Mouse (Mus musculus) hindbrain, embryonic 12.5 days (tissue): ENCODE measurements around the gene D16Ertd472e. TPM values are rescaled to one million over a fixed set of nuclear protein-coding genes. Genes with fewer than 3 reads are reported as not detected.

Experiments used
- ATAC-seq: fragments of 200-750 bp; cut with Nextera tagmentation; 2 replicates; pipeline ENCODE4 v1.8.0; 2017; ENCODE audit warnings: moderate TSS enrichment; ENCODE audit not compliant: low FRiP score
- H3K27ac ChIP-seq: fragments of 300-500 bp; sonication (generic); 2 replicates; pipeline ENCODE4 v1.5.1; 2016; ENCODE audit warnings: mild to moderate bottlenecking
- H3K27me3 ChIP-seq: fragments of 300-500 bp; sonication (generic); 2 replicates; pipeline ENCODE4 v1.6.1; 2016; ENCODE audit warnings: mild to moderate bottlenecking
- H3K36me3 ChIP-seq: fragments of 300-500 bp; sonication (generic); 2 replicates; pipeline ENCODE4 v1.6.1; 2016; ENCODE audit warnings: mild to moderate bottlenecking
- H3K4me1 ChIP-seq: fragments of 300-500 bp; sonication (generic); 2 replicates; pipeline ENCODE4 v1.6.1; 2016
- H3K4me2 ChIP-seq: fragments of 300-500 bp; sonication (generic); replicated peaks from 2 replicates; pipeline ENCODE4 v1.6.1; 2016; ENCODE audit warnings: mild to moderate bottlenecking
- H3K4me3 ChIP-seq: fragments of 300-500 bp; sonication (generic); 2 replicates; pipeline ENCODE4 v1.5.1; 2016; ENCODE audit warnings: mild to moderate bottlenecking
- H3K9ac ChIP-seq: fragments of 300-500 bp; sonication (generic); 2 replicates; pipeline ENCODE4 v1.6.1; 2016; ENCODE audit warnings: mild to moderate bottlenecking, moderate library complexity
- H3K9me3 ChIP-seq: fragments of 300-500 bp; sonication (generic); replicated peaks from 2 replicates; pipeline ENCODE4 v1.6.1; 2016; ENCODE audit warnings: mild to moderate bottlenecking
- WGBS: fragments of 180-500 bp; shearing (Covaris S2); methylation state at CpG from one replicate; pipeline ENCODE4 v1.1.7; 2016; 5-methylcytosine and 5-hydroxymethylcytosine counted together
- polyA plus RNA-seq: library from polyadenylated mRNA; unstranded; fragments of >200 nt; fragmentation: Nextera tagmentation; extraction: Ambion mirVana; gene quantifications from 2 replicates; pipeline ENCODE4 v1.2.1, GENCODE M21; 2016

Gene D16Ertd472e
- polyA plus RNA-seq, 1 experiment from 2014 or later, result 15.0 TPM

DNA sequence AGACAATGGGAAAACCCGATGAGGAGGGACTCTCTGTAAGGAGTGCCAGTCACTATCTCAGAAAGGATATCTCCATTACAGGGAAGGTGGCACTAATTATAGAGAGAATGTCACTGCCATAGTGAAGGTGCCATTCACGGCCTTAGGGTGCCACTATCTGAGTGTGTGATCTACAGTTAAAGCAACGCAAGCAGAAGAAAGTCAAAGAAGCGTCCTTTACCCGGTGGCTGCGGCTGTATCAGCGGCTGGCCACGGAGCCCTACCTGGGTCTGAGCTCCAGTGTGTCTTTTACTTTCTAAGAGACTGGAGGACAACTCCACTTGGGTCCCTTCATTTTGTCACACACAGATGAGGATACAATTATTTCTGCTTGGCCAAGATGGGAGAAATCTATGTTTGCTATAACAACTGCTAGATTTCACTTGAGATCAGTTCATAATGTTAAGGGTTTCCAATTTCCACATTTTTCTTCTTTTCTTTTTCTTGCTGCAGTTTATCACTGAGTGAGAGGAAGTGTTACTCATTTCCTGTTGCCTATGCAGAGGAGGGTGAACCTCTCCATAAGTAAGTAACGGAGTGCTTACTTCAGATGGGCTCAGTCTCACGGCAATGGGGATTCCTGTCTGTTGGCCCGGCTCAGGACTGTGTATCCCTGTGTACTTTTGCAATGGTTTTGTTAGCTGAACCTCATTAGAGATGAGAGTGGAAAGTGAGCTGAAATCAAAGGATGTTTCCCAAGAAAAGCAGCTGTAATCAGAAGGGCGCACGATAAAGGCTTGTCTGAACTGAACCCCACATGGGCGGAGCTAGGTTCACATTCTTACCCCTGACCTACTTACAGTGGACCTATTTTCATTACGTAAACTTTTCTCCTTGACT, 13.2 kb downstream of the D16Ertd472e start:
- Histone ChIP-seq H3K9ac (no peak overlapping the region), H3K9me3 (no peaks in the 10 kb centered on the region), H3K4me3 (no peak overlapping the region), H3K4me2 (no peak overlapping the region), H3K4me1 (no peaks in the 10 kb centered on the region), H3K27me3 (no peaks in the 10 kb centered on the region), H3K36me3 (peaks cover 24% of the 10 kb centered on the region), H3K27ac (no peak overlapping the region)
- 91% methylated on average over 15 of the region's 15 CpGs for WGBS
- no peak for ATAC-seq

DNA sequence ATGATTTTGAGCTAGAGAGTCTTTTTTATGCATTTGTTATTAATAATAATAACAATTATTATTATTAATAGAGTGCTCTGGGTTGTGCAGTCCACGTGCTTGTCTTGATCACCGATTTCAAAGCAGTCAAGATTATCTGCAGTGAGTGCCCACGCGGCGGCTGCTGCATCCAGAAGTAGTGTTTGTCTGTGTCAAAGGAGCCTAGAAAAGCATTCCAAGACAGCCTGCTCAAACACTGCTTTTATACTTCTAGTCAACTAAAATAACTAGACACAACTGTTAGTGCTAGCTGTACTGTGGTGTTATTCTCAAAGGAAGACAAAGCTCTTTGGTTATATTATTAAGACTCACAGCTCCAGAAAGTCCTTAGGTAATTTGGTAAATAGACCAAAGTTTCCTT, 15.9 kb downstream of the D16Ertd472e start:
- Histone ChIP-seq H3K9me3 (no peaks in the 10 kb centered on the region), H3K27ac (no peak overlapping the region), H3K4me3 (no peak overlapping the region), H3K36me3 (peaks cover 35% of the 10 kb centered on the region), H3K4me2 (no peak overlapping the region), H3K4me1 (no peaks in the 10 kb centered on the region), H3K9ac (no peak overlapping the region), H3K27me3 (no peaks in the 10 kb centered on the region)
- WGBS, result 92% methylated on average over 5 of the region's 5 CpGs
- ATAC-seq, result no peak

DNA sequence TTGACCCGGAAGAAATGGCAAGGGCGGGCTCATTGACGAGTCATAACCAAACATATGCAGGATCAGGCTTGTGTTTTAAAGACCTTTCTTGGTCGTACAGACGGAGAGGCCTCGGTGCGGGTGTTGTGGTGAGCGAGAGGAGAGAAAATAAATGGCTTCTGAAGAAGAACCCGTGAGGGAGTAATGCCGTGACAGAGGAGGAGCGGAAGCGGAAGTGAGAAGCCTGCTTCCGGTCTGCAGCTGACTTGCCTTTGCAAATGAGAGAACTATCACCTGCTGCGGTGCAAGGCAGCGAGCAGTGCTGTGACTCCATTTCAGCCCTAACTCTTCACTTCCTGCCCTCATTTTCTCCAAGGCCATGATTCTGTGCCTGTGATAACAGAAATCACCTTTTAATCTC, 16.4 kb downstream of the D16Ertd472e start:
- Histone ChIP-seq H3K27ac (no peak overlapping the region), H3K27me3 (no peaks in the 10 kb centered on the region), H3K9me3 (no peaks in the 10 kb centered on the region), H3K9ac (no peak overlapping the region), H3K4me3 (no peak overlapping the region), H3K4me2 (no peak overlapping the region), H3K4me1 (no peaks in the 10 kb centered on the region), H3K36me3 (peaks cover 35% of the 10 kb centered on the region)
- WGBS, result 95% methylated on average over 15 of the region's 15 CpGs
- ATAC-seq, result no peak

DNA sequence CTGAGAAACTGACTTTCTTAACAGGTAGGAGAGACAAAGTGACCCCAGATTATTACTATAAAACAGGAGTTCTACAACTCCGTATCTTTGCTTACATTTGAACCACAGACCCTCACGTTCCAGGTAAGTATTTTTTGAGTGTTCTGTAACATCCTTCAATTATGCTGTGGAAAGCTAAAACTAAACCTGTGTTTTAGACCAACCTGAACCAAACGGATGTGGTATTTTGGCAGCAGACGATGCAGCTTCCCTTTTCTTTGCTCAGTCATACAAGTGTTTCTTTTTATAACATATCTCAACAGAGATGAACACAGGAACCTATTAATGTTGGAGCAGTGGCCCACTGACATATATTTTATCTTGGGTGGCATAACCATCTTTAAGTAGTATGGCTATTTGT, 18.9 kb downstream of the D16Ertd472e start:
- no peak overlapping the region for H3K27ac ChIP-seq
- H3K4me1 ChIP-seq, result no peaks in the 10 kb centered on the region
- H3K9me3 ChIP-seq, result no peaks in the 10 kb centered on the region
- H3K27me3 ChIP-seq, result no peaks in the 10 kb centered on the region
- 98% methylated on average over 4 of the region's 4 CpGs for WGBS
- H3K4me2 ChIP-seq, result no peak overlapping the region
- no peak overlapping the region for H3K9ac ChIP-seq
- H3K4me3 ChIP-seq, result no peak overlapping the region
- ATAC-seq, result no peak
- H3K36me3 ChIP-seq, result peaks cover 22% of the 10 kb centered on the region

DNA sequence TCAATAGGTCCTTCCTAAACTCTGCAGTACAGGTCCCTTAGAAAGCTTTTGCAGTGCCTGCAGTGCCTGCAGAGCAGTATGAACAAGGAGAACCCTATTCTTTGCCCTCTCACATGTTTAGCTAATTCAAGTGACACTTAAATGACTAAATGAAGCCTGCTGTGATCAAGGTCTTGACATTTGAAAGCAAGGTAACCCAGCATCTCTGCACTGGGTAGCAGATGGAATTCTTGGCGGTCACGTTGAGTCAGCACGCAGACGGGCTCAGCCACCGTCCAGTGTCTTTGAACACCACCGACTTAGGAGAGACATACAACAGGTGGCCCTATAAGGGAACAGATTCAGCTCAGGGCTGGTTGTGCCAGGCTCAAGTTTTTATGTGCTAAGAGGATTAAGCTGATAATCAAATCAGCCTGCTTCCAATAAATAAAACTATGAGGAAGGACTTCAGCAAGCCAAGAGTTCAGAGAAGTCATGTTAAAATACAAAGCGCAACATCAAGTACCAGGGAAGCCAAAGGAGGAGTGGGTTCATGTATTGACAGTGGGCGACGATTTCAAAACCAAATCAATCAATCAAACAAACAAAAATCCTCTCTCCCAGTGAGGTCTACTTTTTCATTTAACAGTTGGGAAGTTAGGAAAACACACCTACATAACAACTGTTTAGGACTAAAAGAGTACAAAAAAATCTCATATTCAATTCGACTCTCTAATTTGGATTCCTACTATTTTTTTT, 21.4 kb downstream of the D16Ertd472e start:
- H3K27me3 ChIP-seq, result no peaks in the 10 kb centered on the region
- H3K4me3 ChIP-seq, result no peak overlapping the region
- H3K9me3 ChIP-seq, result no peaks in the 10 kb centered on the region
- no peak overlapping the region for H3K4me2 ChIP-seq
- H3K27ac ChIP-seq, result no peak overlapping the region
- peaks cover 11% of the 10 kb centered on the region for H3K36me3 ChIP-seq
- no peak overlapping the region for H3K9ac ChIP-seq
- 91% methylated on average over 10 of the region's 10 CpGs for WGBS
- H3K4me1 ChIP-seq, result peaks cover 4% of the 10 kb centered on the region; the same call in 1 of the 2 replicates
- no peak for ATAC-seq

DNA sequence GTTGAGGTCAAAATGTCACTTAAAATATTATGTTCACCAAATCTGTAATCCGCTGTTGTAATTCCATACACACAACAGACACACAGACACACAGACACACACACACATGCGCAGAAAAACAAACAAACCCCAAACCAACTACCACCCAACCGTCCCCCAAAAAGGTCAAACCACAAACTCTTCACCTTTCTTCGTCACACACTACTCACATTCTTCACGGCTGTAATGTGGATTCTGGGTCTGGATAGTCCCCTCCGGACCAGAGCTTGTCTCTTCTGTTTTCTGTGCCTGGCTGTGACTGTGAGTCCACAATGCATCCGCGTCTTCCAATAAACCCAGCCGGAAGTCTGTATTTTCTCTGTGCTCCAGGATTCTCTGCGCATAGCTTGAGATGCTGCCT, 29.1 kb downstream of the D16Ertd472e start:
- no peaks in the 10 kb centered on the region for H3K9me3 ChIP-seq
- 94% methylated on average over 10 of the region's 10 CpGs for WGBS
- peaks cover 4% of the 10 kb centered on the region; the same call in 1 of the 2 replicates for H3K4me1 ChIP-seq
- H3K27ac ChIP-seq, result no peak overlapping the region
- H3K36me3 ChIP-seq, result peaks cover 25% of the 10 kb centered on the region
- no peak overlapping the region for H3K9ac ChIP-seq
- no peaks in the 10 kb centered on the region for H3K27me3 ChIP-seq
- no peak overlapping the region for H3K4me2 ChIP-seq
- H3K4me3 ChIP-seq, result no peak overlapping the region
- no peak for ATAC-seq

DNA sequence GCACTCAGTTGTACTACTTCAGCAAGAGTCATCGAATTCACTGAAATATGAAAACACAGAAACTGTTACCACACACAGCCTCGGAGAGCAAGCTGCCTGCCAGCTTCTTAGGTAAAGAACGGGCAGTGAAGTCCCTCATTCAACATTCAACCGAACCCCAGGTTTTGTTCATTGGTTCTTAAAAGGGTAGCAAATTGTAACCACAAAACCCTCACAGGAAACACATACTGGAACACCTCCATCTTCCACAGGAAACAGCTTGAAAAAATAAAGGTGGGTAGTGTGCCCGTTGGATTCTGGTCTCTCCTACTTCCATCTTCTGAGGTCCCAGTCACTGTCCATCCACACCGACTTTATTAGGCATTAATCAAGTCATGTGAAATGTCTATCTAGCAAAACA, 30.0 kb downstream of the D16Ertd472e start:
- H3K4me1 ChIP-seq, result peaks cover 2% of the 10 kb centered on the region; the same call in 1 of the 2 replicates
- H3K4me3 ChIP-seq, result no peak overlapping the region
- H3K4me2 ChIP-seq, result no peak overlapping the region
- peaks cover 31% of the 10 kb centered on the region for H3K36me3 ChIP-seq
- H3K27me3 ChIP-seq, result no peaks in the 10 kb centered on the region
- H3K9ac ChIP-seq, result no peak overlapping the region
- H3K27ac ChIP-seq, result no peak overlapping the region
- ATAC-seq, result no peak
- WGBS, result 98% methylated on average over 6 of the region's 6 CpGs
- no peaks in the 10 kb centered on the region for H3K9me3 ChIP-seq

DNA sequence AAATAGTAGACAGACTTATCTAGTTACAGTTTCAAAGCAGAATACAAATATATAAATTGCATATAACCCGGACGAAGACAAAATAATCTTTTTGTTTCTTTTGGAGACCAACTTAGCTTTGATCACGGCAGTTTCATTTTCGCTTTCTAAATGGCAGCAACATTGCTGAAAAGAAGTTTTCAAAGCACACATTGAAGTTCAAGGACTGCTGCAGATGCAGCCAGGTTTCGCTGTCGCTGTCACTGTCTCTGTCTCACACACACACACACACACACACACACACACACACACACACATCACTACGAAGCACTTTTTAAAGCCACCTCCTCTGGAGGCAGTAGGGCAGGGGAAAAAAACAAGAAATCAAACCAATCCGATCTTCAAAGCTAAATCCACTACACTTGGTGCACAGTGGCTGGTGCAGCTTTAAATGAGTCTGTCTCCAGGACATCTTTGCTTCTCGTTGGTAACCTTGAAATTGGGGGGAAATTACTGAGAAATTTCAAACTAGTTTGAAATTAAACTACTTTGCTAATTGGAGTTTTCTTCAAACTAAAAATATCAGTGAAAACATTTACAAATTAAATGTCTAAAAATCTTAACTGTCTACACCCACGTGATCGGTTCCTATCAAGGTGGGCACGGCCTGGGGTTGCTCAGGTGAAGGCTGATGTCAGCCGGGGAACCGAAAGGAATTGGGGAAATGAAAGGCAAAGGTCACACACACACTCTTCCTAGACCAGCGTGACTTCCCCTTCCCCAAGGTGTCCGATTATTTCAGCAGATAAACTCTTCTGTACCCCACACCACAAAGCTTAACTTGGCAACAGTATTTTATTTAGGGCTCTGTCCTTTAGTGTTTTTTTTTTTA, 35.9 kb downstream of the D16Ertd472e start:
- WGBS, result 91% methylated on average over 16 of the region's 16 CpGs
- H3K27ac ChIP-seq, result no peak overlapping the region
- no peaks in the 10 kb centered on the region for H3K27me3 ChIP-seq
- no peak overlapping the region for H3K9ac ChIP-seq
- ATAC-seq, result no peak
- H3K4me1 ChIP-seq, result no peaks in the 10 kb centered on the region
- H3K4me3 ChIP-seq, result no peak overlapping the region
- no peaks in the 10 kb centered on the region for H3K9me3 ChIP-seq
- peaks cover 19% of the 10 kb centered on the region for H3K36me3 ChIP-seq
- no peak overlapping the region for H3K4me2 ChIP-seq

DNA sequence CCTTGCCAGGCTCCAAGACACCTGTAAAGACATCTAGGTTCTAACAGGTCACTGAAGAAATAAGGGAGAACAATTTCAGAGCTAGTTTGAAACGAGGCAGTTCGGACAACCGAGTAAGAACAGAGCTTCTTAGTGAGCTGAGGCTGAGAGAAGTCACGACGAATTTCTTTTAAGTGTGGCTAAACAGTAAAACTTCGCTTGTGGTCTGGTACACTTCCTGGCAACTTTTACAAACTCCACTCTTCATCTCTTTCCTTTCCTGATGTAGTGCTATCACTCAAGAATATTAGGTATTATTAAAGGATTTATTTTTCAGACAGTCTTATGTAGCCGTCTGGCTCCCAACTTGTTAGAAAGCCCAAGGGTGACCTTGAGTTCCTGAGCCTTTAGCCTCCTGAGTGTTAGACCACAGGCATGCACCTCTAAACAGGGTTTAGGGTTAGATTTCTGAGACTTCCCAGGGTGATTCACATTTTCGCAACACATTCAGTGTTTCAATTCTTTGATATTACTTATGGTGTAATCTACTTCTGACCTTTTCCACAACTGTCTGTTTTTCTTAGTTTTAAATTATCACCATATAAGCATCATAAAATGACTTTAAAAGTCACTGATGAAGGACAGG, 38.6 kb downstream of the D16Ertd472e start:
- no peak for ATAC-seq
- Histone ChIP-seq H3K27me3 (no peaks in the 10 kb centered on the region), H3K9me3 (no peaks in the 10 kb centered on the region), H3K4me3 (no peak overlapping the region), H3K4me1 (no peaks in the 10 kb centered on the region), H3K9ac (no peak overlapping the region), H3K27ac (no peak overlapping the region), H3K36me3 (peaks cover 10% of the 10 kb centered on the region; the same call in 1 of the 2 replicates), H3K4me2 (no peak overlapping the region)
- 81% methylated on average over 8 of the region's 8 CpGs for WGBS

DNA sequence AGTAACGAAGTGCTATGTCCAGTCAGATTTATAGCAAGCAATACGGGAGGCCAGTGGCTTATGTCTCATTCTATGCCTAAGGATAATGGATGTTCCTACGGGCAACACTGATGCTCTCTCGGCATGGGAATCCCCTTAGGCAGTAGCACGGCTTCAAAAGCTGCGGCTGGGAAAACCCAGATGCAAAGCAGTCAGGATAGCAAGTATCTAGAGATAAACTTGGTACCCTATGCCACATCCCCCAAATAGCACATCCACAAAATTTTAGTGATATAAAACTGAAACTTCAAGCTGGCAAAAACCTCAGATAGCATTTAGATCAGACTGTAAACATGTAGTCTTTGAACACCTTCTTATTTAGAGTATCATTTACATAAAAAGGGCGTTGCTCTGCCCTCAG, 39.2 kb downstream of the D16Ertd472e start:
- Histone ChIP-seq H3K36me3 (peaks cover 5% of the 10 kb centered on the region; the same call in 1 of the 2 replicates), H3K27me3 (no peaks in the 10 kb centered on the region), H3K9me3 (no peaks in the 10 kb centered on the region), H3K4me1 (no peaks in the 10 kb centered on the region), H3K9ac (no peak overlapping the region), H3K27ac (no peak overlapping the region), H3K4me3 (no peak overlapping the region), H3K4me2 (no peak overlapping the region)
- no peak for ATAC-seq
- 83% methylated on average over 7 of the region's 7 CpGs for WGBS

DNA sequence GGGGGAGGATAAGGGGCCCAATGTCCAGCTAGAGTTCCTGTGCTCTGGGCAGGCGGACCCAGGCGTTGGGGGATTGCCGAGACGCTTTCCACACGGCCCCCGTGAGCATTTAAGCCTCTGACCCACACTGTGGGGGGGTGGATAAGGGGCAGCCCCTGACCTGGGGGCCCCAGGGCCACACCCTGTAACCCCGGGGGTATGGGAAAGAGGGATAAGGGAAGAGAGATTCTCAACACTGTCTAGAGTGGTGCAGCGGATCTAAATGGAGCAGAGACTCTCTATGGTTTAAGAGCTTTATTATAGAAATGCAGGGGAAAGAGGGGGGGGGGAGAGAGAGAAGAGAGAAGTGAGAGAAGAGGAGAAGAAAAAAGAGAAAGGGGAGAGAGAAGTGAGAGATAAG, 42.0 kb downstream of the D16Ertd472e start:
- WGBS, result 79% methylated on average over 8 of the region's 8 CpGs
- Histone ChIP-seq H3K27ac (no peak overlapping the region), H3K27me3 (no peaks in the 10 kb centered on the region), H3K4me3 (no peak overlapping the region), H3K9ac (no peak overlapping the region), H3K4me1 (no peaks in the 10 kb centered on the region), H3K4me2 (no peak overlapping the region), H3K9me3 (no peaks in the 10 kb centered on the region), H3K36me3 (no peaks in the 10 kb centered on the region)
- ATAC-seq, result no peak
